Mouse (Mus musculus): Measurements from ENCODE around the gene Myd88. TPM values are rescaled to one million over a fixed set of nuclear protein-coding genes. Genes with fewer than 3 reads are reported as not detected.
"Not testable (repeated sequence)": the region's sequence is repeated elsewhere in the genome, so short reads cannot be mapped to it uniquely, and the experiment has no call there.

Myd88 gene
- polyA plus RNA-seq, 1 experiment: 16.0 TPM

DNA sequence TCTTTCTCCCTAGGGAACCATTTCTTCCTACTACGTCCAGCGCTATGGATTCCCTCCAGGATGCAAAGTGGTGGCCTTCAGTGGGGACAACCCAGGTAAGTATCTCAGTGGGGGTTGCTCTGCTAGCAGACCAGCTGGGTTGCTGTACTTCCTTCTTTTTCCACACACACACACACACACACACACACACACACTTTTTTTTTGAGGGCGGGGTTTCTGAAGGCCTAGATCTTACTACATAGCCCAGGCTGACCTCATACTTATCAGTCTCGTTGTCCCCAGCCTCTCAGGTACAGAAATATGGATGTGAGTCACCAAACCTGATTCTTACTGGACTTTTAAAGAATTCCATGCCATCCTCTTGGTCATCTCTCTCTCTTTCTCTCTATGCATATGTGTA, 37.0 kb upstream of the Myd88 start:
- TF ChIP-seq MYOG (IDR thresholded peaks at IDR 0.05; ENCODE audit: control insufficient read depth in 1 of 3, insufficient read depth in 1 of 3, insufficient read length in 2 of 3, low read depth in 2 of 3) (no peak), REST (IDR thresholded peaks at IDR 0.05; ENCODE audit: insufficient read depth, insufficient read length) (no peak), TCF3 (IDR thresholded peaks at IDR 0.05; ENCODE audit: insufficient read length, low read depth) (no peak), TCF12 (IDR thresholded peaks at IDR 0.05; ENCODE audit: insufficient read depth, poor library complexity, severe bottlenecking) (no peak), USF1 (IDR thresholded peaks at IDR 0.05; ENCODE audit: low read depth) (no peak), E2F4 (IDR thresholded peaks at IDR 0.05; ENCODE audit: insufficient read depth) (no peak), POLR2AphosphoS2 (IDR thresholded peaks at IDR 0.05; ENCODE audit: insufficient read length, low read depth) (no peak), MAX (IDR thresholded peaks at IDR 0.05; ENCODE audit: low read depth) (no peak), POLR2A (IDR thresholded peaks at IDR 0.05; ENCODE audit: insufficient read length, low read depth) (no peak), MYOD1 (IDR thresholded peaks at IDR 0.05; ENCODE audit: control insufficient read depth in 1 of 3, insufficient read length in 2 of 3, low read depth in 2 of 3) (no peak), SRF (IDR thresholded peaks at IDR 0.05; ENCODE audit: control insufficient read depth, insufficient read length, low read depth) (no peak), CEBPB (IDR thresholded peaks at IDR 0.05; ENCODE audit: insufficient read depth, poor library complexity, severe bottlenecking) (no peak)
- Histone ChIP-seq H3K36me3 (ENCODE audit: control insufficient read depth, insufficient read depth) (no peaks in the 10 kb centered on the region), H3ac (ENCODE audit: control insufficient read depth, insufficient read length) (no peak overlapping the region), H3K79me2 (ENCODE audit: control insufficient read depth, insufficient read depth) (no peaks in the 10 kb centered on the region), H3K4me2 (ENCODE audit: low read depth) (no peak overlapping the region), H3K4me3 (no peak overlapping the region), H3K27me3 (ENCODE audit: control insufficient read depth, insufficient read depth, insufficient read length) (no peaks in the 10 kb centered on the region)

DNA sequence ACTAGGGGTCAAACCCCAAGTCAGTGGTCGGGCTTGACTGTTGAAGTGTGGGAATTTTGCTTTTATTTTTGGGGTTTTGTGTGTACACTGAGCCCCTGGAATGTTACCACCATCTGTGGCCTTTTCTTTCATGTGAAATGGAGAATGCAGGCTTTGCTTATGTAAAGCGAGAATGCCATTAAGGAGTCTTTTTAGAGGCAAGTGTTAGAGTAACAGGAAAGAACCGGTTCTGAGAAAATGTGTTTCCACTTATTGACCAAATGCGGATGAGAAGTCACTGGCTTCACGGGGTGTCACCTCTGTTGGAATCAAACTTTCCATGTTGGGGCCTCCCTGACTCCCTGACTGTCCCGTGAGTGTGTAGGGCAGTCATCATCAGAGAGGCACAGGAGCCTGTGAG, 34.3 kb upstream of the Myd88 start:
- TF ChIP-seq TCF3 (IDR thresholded peaks at IDR 0.05; ENCODE audit: insufficient read length, low read depth): no peak
- no peak for TF ChIP-seq MYOD1 (IDR thresholded peaks at IDR 0.05; ENCODE audit: control insufficient read depth in 1 of 3, insufficient read length in 2 of 3, low read depth in 2 of 3)
- TF ChIP-seq E2F4 (IDR thresholded peaks at IDR 0.05; ENCODE audit: insufficient read depth): no peak
- TF ChIP-seq REST (IDR thresholded peaks at IDR 0.05; ENCODE audit: insufficient read depth, insufficient read length): no peak
- no peak for TF ChIP-seq SRF (IDR thresholded peaks at IDR 0.05; ENCODE audit: control insufficient read depth, insufficient read length, low read depth)
- TF ChIP-seq CEBPB (IDR thresholded peaks at IDR 0.05; ENCODE audit: insufficient read depth, poor library complexity, severe bottlenecking): no peak
- no peak for TF ChIP-seq POLR2A (IDR thresholded peaks at IDR 0.05; ENCODE audit: insufficient read length, low read depth)
- no peak for TF ChIP-seq MYOG (IDR thresholded peaks at IDR 0.05; ENCODE audit: control insufficient read depth in 1 of 3, insufficient read depth in 1 of 3, insufficient read length in 2 of 3, low read depth in 2 of 3)
- no peak for TF ChIP-seq POLR2AphosphoS2 (IDR thresholded peaks at IDR 0.05; ENCODE audit: insufficient read length, low read depth)
- no peak for TF ChIP-seq MAX (IDR thresholded peaks at IDR 0.05; ENCODE audit: low read depth)
- TF ChIP-seq TCF12 (IDR thresholded peaks at IDR 0.05; ENCODE audit: insufficient read depth, poor library complexity, severe bottlenecking): no peak
- H3K36me3 ChIP-seq (ENCODE audit: control insufficient read depth, insufficient read depth): no peaks in the 10 kb centered on the region
- H3ac ChIP-seq (ENCODE audit: control insufficient read depth, insufficient read length): no peak overlapping the region
- H3K79me2 ChIP-seq (ENCODE audit: control insufficient read depth, insufficient read depth): no peaks in the 10 kb centered on the region
- no peaks in the 10 kb centered on the region for H3K27me3 ChIP-seq (ENCODE audit: control insufficient read depth, insufficient read depth, insufficient read length)
- H3K4me3 ChIP-seq: no peak overlapping the region
- H3K4me2 ChIP-seq (ENCODE audit: low read depth): no peak overlapping the region

- Histone ChIP-seq H3K4me2 (ENCODE audit: low read depth) (no peak overlapping the region), H3K27me3 (ENCODE audit: control insufficient read depth, insufficient read depth, insufficient read length) (no peaks in the 10 kb centered on the region), H3K36me3 (ENCODE audit: control insufficient read depth, insufficient read depth) (no peaks in the 10 kb centered on the region), H3K79me2 (ENCODE audit: control insufficient read depth, insufficient read depth) (no peaks in the 10 kb centered on the region), H3K4me3 (no peak overlapping the region), H3ac (ENCODE audit: control insufficient read depth, insufficient read length) (no peak overlapping the region)
- no peak for TF ChIP-seq POLR2A (IDR thresholded peaks at IDR 0.05; ENCODE audit: insufficient read length, low read depth)
- no peak for TF ChIP-seq TCF3 (IDR thresholded peaks at IDR 0.05; ENCODE audit: insufficient read length, low read depth)
- TF ChIP-seq CEBPB (IDR thresholded peaks at IDR 0.05; ENCODE audit: insufficient read depth, poor library complexity, severe bottlenecking): no peak
- no peak for TF ChIP-seq MYOG (IDR thresholded peaks at IDR 0.05; ENCODE audit: control insufficient read depth in 1 of 3, insufficient read depth in 1 of 3, insufficient read length in 2 of 3, low read depth in 2 of 3)
- TF ChIP-seq E2F4 (IDR thresholded peaks at IDR 0.05; ENCODE audit: insufficient read depth): no peak
- TF ChIP-seq SRF (IDR thresholded peaks at IDR 0.05; ENCODE audit: control insufficient read depth, insufficient read length, low read depth): no peak
- no peak for TF ChIP-seq POLR2AphosphoS2 (IDR thresholded peaks at IDR 0.05; ENCODE audit: insufficient read length, low read depth)
- no peak for TF ChIP-seq MYOD1 (IDR thresholded peaks at IDR 0.05; ENCODE audit: control insufficient read depth in 1 of 3, insufficient read length in 2 of 3, low read depth in 2 of 3)
- no peak for TF ChIP-seq MAX (IDR thresholded peaks at IDR 0.05; ENCODE audit: low read depth)
- TF ChIP-seq REST (IDR thresholded peaks at IDR 0.05; ENCODE audit: insufficient read depth, insufficient read length): no peak
- no peak for TF ChIP-seq TCF12 (IDR thresholded peaks at IDR 0.05; ENCODE audit: insufficient read depth, poor library complexity, severe bottlenecking)
- no peak for TF ChIP-seq USF1 (IDR thresholded peaks at IDR 0.05; ENCODE audit: low read depth)
Observed at GRCm38 (mm10) chr9:119375008-119375407, 33.8 kb upstream of the Myd88 start.

DNA sequence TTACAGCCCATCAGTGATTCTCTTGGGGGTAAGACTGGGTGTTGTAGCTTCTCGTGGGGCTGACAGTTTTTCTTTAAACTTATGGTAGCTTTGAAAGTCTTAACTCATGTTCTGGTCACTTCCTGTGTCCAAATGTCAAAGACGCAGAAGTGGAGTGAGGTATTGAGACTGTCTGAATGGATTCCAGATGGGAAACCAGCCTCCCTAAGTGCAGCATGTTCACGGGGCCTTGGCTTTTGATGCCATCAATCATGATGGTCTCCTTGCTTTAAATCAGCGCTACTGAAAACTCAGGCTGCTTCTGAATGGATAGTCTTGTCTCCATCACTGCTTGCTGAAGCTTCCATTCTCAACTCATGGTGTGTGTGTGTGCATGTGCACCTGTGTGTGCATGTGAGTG, 30.0 kb upstream of the Myd88 start:
- no peak overlapping the region for H3K4me2 ChIP-seq (ENCODE audit: low read depth)
- H3K36me3 ChIP-seq (ENCODE audit: control insufficient read depth, insufficient read depth): no peaks in the 10 kb centered on the region
- no peak overlapping the region for H3ac ChIP-seq (ENCODE audit: control insufficient read depth, insufficient read length)
- no peak for TF ChIP-seq POLR2A (IDR thresholded peaks at IDR 0.05; ENCODE audit: insufficient read length, low read depth)
- TF ChIP-seq USF1 (IDR thresholded peaks at IDR 0.05; ENCODE audit: low read depth): no peak
- TF ChIP-seq SRF (IDR thresholded peaks at IDR 0.05; ENCODE audit: control insufficient read depth, insufficient read length, low read depth): no peak
- no peak for TF ChIP-seq E2F4 (IDR thresholded peaks at IDR 0.05; ENCODE audit: insufficient read depth)
- no peak for TF ChIP-seq MAX (IDR thresholded peaks at IDR 0.05; ENCODE audit: low read depth)
- TF ChIP-seq CEBPB (IDR thresholded peaks at IDR 0.05; ENCODE audit: insufficient read depth, poor library complexity, severe bottlenecking): no peak
- no peak for TF ChIP-seq TCF12 (IDR thresholded peaks at IDR 0.05; ENCODE audit: insufficient read depth, poor library complexity, severe bottlenecking)
- no peak for TF ChIP-seq TCF3 (IDR thresholded peaks at IDR 0.05; ENCODE audit: insufficient read length, low read depth)
- no peak for TF ChIP-seq MYOG (IDR thresholded peaks at IDR 0.05; ENCODE audit: control insufficient read depth in 1 of 3, insufficient read depth in 1 of 3, insufficient read length in 2 of 3, low read depth in 2 of 3)
- TF ChIP-seq REST (IDR thresholded peaks at IDR 0.05; ENCODE audit: insufficient read depth, insufficient read length): no peak
- TF ChIP-seq POLR2AphosphoS2 (IDR thresholded peaks at IDR 0.05; ENCODE audit: insufficient read length, low read depth): no peak
- no peak for TF ChIP-seq MYOD1 (IDR thresholded peaks at IDR 0.05; ENCODE audit: control insufficient read depth in 1 of 3, insufficient read length in 2 of 3, low read depth in 2 of 3)
- no peaks in the 10 kb centered on the region for H3K27me3 ChIP-seq (ENCODE audit: control insufficient read depth, insufficient read depth, insufficient read length)
- no peak overlapping the region for H3K4me3 ChIP-seq
- no peaks in the 10 kb centered on the region for H3K79me2 ChIP-seq (ENCODE audit: control insufficient read depth, insufficient read depth)

DNA sequence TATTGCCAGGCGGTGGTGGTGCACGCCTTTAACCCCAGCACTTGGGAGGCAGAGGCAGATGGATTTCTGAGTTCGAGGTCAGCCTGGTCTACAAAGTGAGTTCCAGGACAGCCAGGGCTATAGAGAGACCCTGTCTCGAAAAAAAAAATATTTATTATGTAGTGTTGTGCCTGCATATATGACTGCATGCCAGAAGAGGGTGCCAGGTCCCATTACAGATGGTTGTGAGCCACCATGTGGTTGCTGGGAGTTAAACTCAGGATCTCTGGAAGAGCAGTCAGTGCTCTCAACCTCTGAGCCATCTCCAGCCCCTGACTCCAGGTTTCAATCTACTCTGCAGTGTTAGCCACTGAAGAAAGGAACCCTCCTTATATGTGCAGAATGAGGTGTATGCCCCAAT, 29.6 kb upstream of the Myd88 start:
- H3K36me3 ChIP-seq (ENCODE audit: control insufficient read depth, insufficient read depth); H3K4me3 ChIP-seq; H3K79me2 ChIP-seq (ENCODE audit: control insufficient read depth, insufficient read depth); H3K4me2 ChIP-seq (ENCODE audit: low read depth); H3ac ChIP-seq (ENCODE audit: control insufficient read depth, insufficient read length); H3K27me3 ChIP-seq (ENCODE audit: control insufficient read depth, insufficient read depth, insufficient read length): not testable (repeated sequence)
